Mouse (Mus musculus): ENCODE results near the gene Mroh8. TPM values are rescaled to one million over a fixed set of nuclear protein-coding genes. Genes with fewer than 3 reads are reported as not detected.
"Not testable (repeated sequence)": the region's sequence is repeated elsewhere in the genome, so short reads cannot be mapped to it uniquely, and the experiment has no call there.

Gene Mroh8
- polyA plus RNA-seq, 1 experiment from 2014 or later: 0.85 TPM

GRCm38 (mm10) chr2:157178167-157178566 lies 101.2 kb downstream of the Mroh8 start:
- Histone ChIP-seq H3K27ac (no peak overlapping the region), H3K36me3 (peaks cover 59% of the 10 kb centered on the region), H3K4me1 (no peaks in the 10 kb centered on the region), H3K4me2 (replicated peaks) (no peak overlapping the region), H3K27me3 (no peaks in the 10 kb centered on the region), H3K9me3 (no peaks in the 10 kb centered on the region), H3K4me3 (no peak overlapping the region), H3K9ac (no peak overlapping the region)
- WGBS: 77% methylated on average over 6 of the region's 6 CpGs
- no peak for ATAC-seq (ENCODE audit: low FRiP score, low read depth)

- no peaks in the 10 kb centered on the region for H3K27me3 ChIP-seq
- ATAC-seq (ENCODE audit: low FRiP score, low read depth): no peak
- no peak overlapping the region for H3K4me3 ChIP-seq
- WGBS: 83% methylated on average over 3 of the region's 3 CpGs
- no peaks in the 10 kb centered on the region for H3K4me1 ChIP-seq
- H3K27ac ChIP-seq: no peak overlapping the region
- no peak overlapping the region for H3K9ac ChIP-seq
- no peaks in the 10 kb centered on the region for H3K9me3 ChIP-seq
- no peak overlapping the region for H3K4me2 ChIP-seq (replicated peaks)
- peaks cover 61% of the 10 kb centered on the region for H3K36me3 ChIP-seq
These were observed 103.1 kb downstream of the Mroh8 start for GRCm38 (mm10) chr2:157176248-157176647.

GRCm38 (mm10) chr2:157174416-157174815 lies 104.9 kb downstream of the Mroh8 start:
- Histone ChIP-seq H3K36me3 (peaks cover 71% of the 10 kb centered on the region), H3K9me3 (no peaks in the 10 kb centered on the region), H3K27me3 (no peaks in the 10 kb centered on the region), H3K4me3 (no peak overlapping the region), H3K9ac (no peak overlapping the region), H3K27ac (no peak overlapping the region), H3K4me2 (replicated peaks) (no peak overlapping the region), H3K4me1 (no peaks in the 10 kb centered on the region)
- no peak for ATAC-seq (ENCODE audit: low FRiP score, low read depth)
- WGBS: 74% methylated on average over 5 of the region's 5 CpGs

GRCm38 (mm10) chr2:157173555-157173954 lies 105.8 kb downstream of the Mroh8 start:
- H3K27me3 ChIP-seq: no peaks in the 10 kb centered on the region
- H3K27ac ChIP-seq: no peak overlapping the region
- H3K4me1 ChIP-seq: no peaks in the 10 kb centered on the region
- ATAC-seq (ENCODE audit: low FRiP score, low read depth): no peak
- peaks cover 77% of the 10 kb centered on the region for H3K36me3 ChIP-seq
- 94% methylated on average over 6 of the region's 6 CpGs for WGBS
- no peak overlapping the region for H3K4me3 ChIP-seq
- H3K4me2 ChIP-seq (replicated peaks): no peak overlapping the region
- H3K9me3 ChIP-seq: no peaks in the 10 kb centered on the region
- H3K9ac ChIP-seq: no peak overlapping the region

- H3K4me2 ChIP-seq (replicated peaks): no peak overlapping the region
- H3K36me3 ChIP-seq: peaks cover 80% of the 10 kb centered on the region
- 73% methylated on average over 6 of the region's 6 CpGs for WGBS
- no peaks in the 10 kb centered on the region for H3K9me3 ChIP-seq
- no peak overlapping the region for H3K4me3 ChIP-seq
- no peak for ATAC-seq (ENCODE audit: low FRiP score, low read depth)
- H3K9ac ChIP-seq: no peak overlapping the region
- no peak overlapping the region for H3K27ac ChIP-seq
- no peaks in the 10 kb centered on the region for H3K27me3 ChIP-seq
- H3K4me1 ChIP-seq: no peaks in the 10 kb centered on the region
These were observed 106.4 kb downstream of the Mroh8 start for GRCm38 (mm10) chr2:157172984-157173383.

- WGBS: 72% methylated on average over 6 of the region's 6 CpGs
- Histone ChIP-seq H3K4me1 (no peaks in the 10 kb centered on the region), H3K9me3 (no peaks in the 10 kb centered on the region), H3K9ac (no peak overlapping the region), H3K4me3 (no peak overlapping the region), H3K4me2 (replicated peaks) (no peak overlapping the region), H3K27me3 (no peaks in the 10 kb centered on the region), H3K36me3 (peaks cover 80% of the 10 kb centered on the region), H3K27ac (no peak overlapping the region)
- ATAC-seq (ENCODE audit: low FRiP score, low read depth): no peak
These were observed 108.7 kb downstream of the Mroh8 start for GRCm38 (mm10) chr2:157170626-157171025.

- H3K27me3 ChIP-seq: no peaks in the 10 kb centered on the region
- no peak overlapping the region for H3K9ac ChIP-seq
- H3K9me3 ChIP-seq: no peaks in the 10 kb centered on the region
- no peak overlapping the region for H3K4me2 ChIP-seq (replicated peaks)
- no peak for ATAC-seq (ENCODE audit: low FRiP score, low read depth)
- peaks cover 75% of the 10 kb centered on the region for H3K36me3 ChIP-seq
- H3K27ac ChIP-seq: no peak overlapping the region
- H3K4me3 ChIP-seq: no peak overlapping the region
- 56% methylated on average over 5 of the region's 5 CpGs for WGBS
- H3K4me1 ChIP-seq: no peaks in the 10 kb centered on the region
These were observed 109.2 kb downstream of the Mroh8 start for GRCm38 (mm10) chr2:157170166-157170565.

GRCm38 (mm10) chr2:157166371-157167080 lies 112.8 kb downstream of the Mroh8 start:
- WGBS: 94% methylated on average over 12 of the region's 12 CpGs
- Histone ChIP-seq H3K4me2 (replicated peaks) (no peak overlapping the region), H3K27me3 (no peaks in the 10 kb centered on the region), H3K9me3 (no peaks in the 10 kb centered on the region), H3K4me1 (no peaks in the 10 kb centered on the region), H3K9ac (no peak overlapping the region), H3K4me3 (no peak overlapping the region), H3K27ac (no peak overlapping the region), H3K36me3 (peaks cover 66% of the 10 kb centered on the region)
- no peak for ATAC-seq (ENCODE audit: low FRiP score, low read depth)

GRCm38 (mm10) chr2:157165312-157166224 lies 113.8 kb downstream of the Mroh8 start:
- not testable (repeated sequence) for H3K27ac ChIP-seq; H3K9ac ChIP-seq; H3K4me1 ChIP-seq; ATAC-seq (ENCODE audit: low FRiP score, low read depth); H3K27me3 ChIP-seq; H3K4me2 ChIP-seq (replicated peaks); H3K4me3 ChIP-seq; H3K9me3 ChIP-seq
- peaks cover 66% of the 10 kb centered on the region for H3K36me3 ChIP-seq

- Histone ChIP-seq H3K9me3 (no peaks in the 10 kb centered on the region), H3K4me1 (no peaks in the 10 kb centered on the region), H3K27me3 (no peaks in the 10 kb centered on the region), H3K4me3 (no peak overlapping the region), H3K27ac (no peak overlapping the region), H3K4me2 (replicated peaks) (no peak overlapping the region), H3K36me3 (peaks cover 67% of the 10 kb centered on the region), H3K9ac (no peak overlapping the region)
- WGBS: 86% methylated on average over 2 of the region's 2 CpGs
- ATAC-seq (ENCODE audit: low FRiP score, low read depth): no peak
These were observed 115.2 kb downstream of the Mroh8 start for GRCm38 (mm10) chr2:157164101-157164500.
